Mouse (Mus musculus) heart, adult 2 months (tissue): ENCODE data around the gene Ahctf1. TPM values are rescaled to one million over a fixed set of nuclear protein-coding genes. Genes with fewer than 3 reads are reported as not detected.

ENCODE experiments used
- DNase-seq, 2 experiments: peaks; one replicate each; pipeline ENCODE4 v3.0.0; 2021
- H3K27ac ChIP-seq: fragments of 200-600 bp; 2 replicates; pipeline ENCODE4 v1.8.1; 2022
- H3K27me3 ChIP-seq: fragments of 200-500 bp; 2 replicates; pipeline ENCODE4 v1.6.1; 2012; ENCODE audit warnings: mild to moderate bottlenecking, low read length, inconsistent platforms, mixed read lengths; ENCODE audit not compliant: control insufficient read depth, insufficient read depth
- H3K36me3 ChIP-seq: fragments of 200-500 bp; 2 replicates; pipeline ENCODE4 v1.6.1; 2012; ENCODE audit warnings: low read length, inconsistent platforms; ENCODE audit not compliant: control insufficient read depth, insufficient read depth
- H3K4me1 ChIP-seq: fragments of 200-500 bp; 2 replicates; pipeline ENCODE4 v1.6.1; 2011; ENCODE audit warnings: low read length; ENCODE audit not compliant: control insufficient read depth, insufficient read depth
- H3K4me3 ChIP-seq: fragments of 200-600 bp; 2 replicates; pipeline ENCODE4 v1.8.1; 2022
- H3K79me2 ChIP-seq: fragments of 200-500 bp; replicated peaks from 2 replicates; pipeline ENCODE4 v1.6.1; 2012; ENCODE audit warnings: mild to moderate bottlenecking, inconsistent platforms, low read length, moderate library complexity, mixed read lengths; ENCODE audit not compliant: control insufficient read depth, insufficient read depth
- H3K9ac ChIP-seq: fragments of 200-500 bp; 2 replicates; pipeline ENCODE4 v1.6.1; 2012; ENCODE audit warnings: low read depth, mild to moderate bottlenecking, control low read depth, inconsistent platforms, low read length, mixed read lengths
- CTCF ChIP-seq: fragments of 200-600 bp; IDR thresholded peaks from 2 replicates; pipeline ENCODE4 v1.8.1; 2022; ENCODE audit warnings: antibody characterized with exemption, mild to moderate bottlenecking, moderate library complexity
- EP300 ChIP-seq: fragments of 200-500 bp; IDR thresholded peaks from 2 replicates; pipeline ENCODE4 v1.6.1; 2011; ENCODE audit warnings: low read depth, low read length, control low read depth; ENCODE audit not compliant: insufficient read depth
- POLR2A ChIP-seq: fragments of 200-500 bp; IDR thresholded peaks from 2 replicates; pipeline ENCODE4 v1.6.1; 2011; ENCODE audit warnings: mild to moderate bottlenecking, low read depth, low read length, control low read depth; ENCODE audit not compliant: insufficient read depth
- WGBS: fragments of 180-500 bp; shearing (Covaris S2); methylation state at CpG from one replicate; pipeline ENCODE4 v1.1.7; 2018; 5-methylcytosine and 5-hydroxymethylcytosine counted together
- intact Hi-C: fragments of 180-260 bp; cut with DNase I; formaldehyde crosslinking; loops from one replicate; pipeline ENCODE4 v1.15.1; 2025
- polyA plus RNA-seq: library from polyadenylated mRNA; depleted of rRNA; stranded (reverse); fragments of >200 nt; gene quantifications from 2 replicates; pipeline ENCODE4 v1.2.3, GENCODE M21; 2012
- total RNA-seq, 2 experiments: library from RNA; stranded (reverse); gene quantifications; 2 replicates each; pipeline ENCODE4 v1.2.3; 2021

Gene Ahctf1
- total and polyA plus RNA-seq, 3 experiments = 3.9 to 18.4 (median 16.3) TPM

DNA sequence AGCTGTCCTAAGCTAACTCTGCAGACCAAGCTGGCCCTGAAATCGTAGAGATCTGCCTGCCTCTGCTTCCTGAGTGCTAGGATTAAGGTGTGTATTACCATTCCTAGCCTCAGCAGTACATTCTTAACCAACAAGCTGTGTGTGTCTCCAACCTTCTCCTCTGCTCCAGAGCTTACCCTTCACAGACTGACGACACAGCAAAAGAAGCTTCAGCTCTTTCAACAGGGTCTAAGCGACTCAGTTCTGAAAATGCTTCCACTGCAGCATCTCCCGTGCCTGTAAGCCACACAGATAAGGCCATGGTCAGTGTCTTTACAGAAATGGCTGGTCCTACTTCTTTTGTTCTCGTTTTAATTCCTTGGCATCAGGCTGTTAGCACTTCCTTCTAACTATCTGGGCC is 43.4 kb downstream of the Ahctf1 start:
- no peak for DNase-seq
- Histone ChIP-seq H3K4me1 (no peaks in the 10 kb centered on the region), H3K79me2 (no peaks in the 10 kb centered on the region), H3K36me3 (peaks cover 2% of the 10 kb centered on the region; the same call in 1 of the 2 replicates), H3K4me3 (no peak overlapping the region), H3K27me3 (no peaks in the 10 kb centered on the region), H3K9ac (no peak overlapping the region), H3K27ac (no peak overlapping the region)
- intact Hi-C loops = loop anchor here (10.0 kb wide), 1 partner anchor 225 kb away; no protein-coding TSS in a partner anchor
- TF ChIP-seq CTCF (no peak), POLR2A (no peak), EP300 (no peak)
- 84% methylated on average over 5 of the region's 5 CpGs for WGBS

DNA sequence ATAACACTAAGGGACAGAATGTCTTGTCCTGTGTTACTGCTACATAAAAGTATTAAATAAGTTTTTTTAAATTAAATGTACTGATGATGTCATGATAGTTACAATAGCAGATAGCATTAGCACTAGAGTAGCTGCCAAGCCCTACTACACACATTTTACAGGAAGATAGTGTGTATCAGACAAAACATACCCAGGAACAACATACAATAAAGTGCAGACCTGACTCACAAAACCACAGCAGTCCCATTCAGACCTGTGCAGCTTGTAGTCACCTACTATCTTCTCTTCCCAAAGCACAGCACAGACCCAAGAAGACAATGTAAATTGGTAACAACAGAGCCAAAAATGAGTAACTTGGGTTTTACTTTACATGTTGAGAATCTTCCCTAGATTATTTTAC is 47.0 kb downstream of the Ahctf1 start:
- no peak overlapping the region for H3K9ac ChIP-seq
- no peaks in the 10 kb centered on the region for H3K79me2 ChIP-seq
- no peak for TF ChIP-seq CTCF
- TF ChIP-seq POLR2A = no peak
- TF ChIP-seq EP300 = no peak
- DNase-seq = no peak
- no peaks in the 10 kb centered on the region for H3K27me3 ChIP-seq
- H3K4me3 ChIP-seq = no peak overlapping the region
- no peaks in the 10 kb centered on the region for H3K4me1 ChIP-seq
- peaks cover 5% of the 10 kb centered on the region for H3K36me3 ChIP-seq
- intact Hi-C loops = no loop called here
- H3K27ac ChIP-seq = no peak overlapping the region

DNA sequence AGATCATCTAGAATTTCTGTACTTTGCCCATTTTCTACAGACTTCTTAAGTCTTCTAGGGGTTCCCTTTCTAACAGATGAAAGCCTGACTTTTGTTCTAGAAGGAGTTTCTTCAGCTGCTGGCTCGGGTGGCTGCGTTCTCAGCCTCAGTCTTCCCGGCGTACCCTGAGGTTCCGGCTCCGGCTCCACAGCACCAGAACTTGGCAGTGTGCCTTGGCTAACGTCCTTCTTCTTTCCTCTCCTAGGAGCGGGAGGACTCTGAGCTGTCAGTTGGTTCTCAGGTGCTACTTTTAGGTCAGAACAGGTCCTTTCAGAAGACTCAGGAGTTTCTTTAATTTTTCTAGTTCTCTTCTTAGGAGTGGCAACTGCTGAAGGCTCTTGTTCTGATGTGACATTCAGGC is 50.5 kb downstream of the Ahctf1 start:
- H3K36me3 ChIP-seq = peaks cover 7% of the 10 kb centered on the region
- H3K79me2 ChIP-seq = no peaks in the 10 kb centered on the region
- no peak overlapping the region for H3K4me3 ChIP-seq
- no peak overlapping the region for H3K27ac ChIP-seq
- intact Hi-C loops = loop anchor here (5.0 kb wide), 1 partner anchor 34 kb away; no protein-coding TSS in a partner anchor
- no peak for TF ChIP-seq POLR2A
- no peak for TF ChIP-seq EP300
- no peak for TF ChIP-seq CTCF
- H3K4me1 ChIP-seq = no peaks in the 10 kb centered on the region
- WGBS = 70% methylated on average over 8 of the region's 8 CpGs
- peak in 1 of 2 experiments; percentile 14 for DNase-seq
- H3K9ac ChIP-seq = no peak overlapping the region
- no peaks in the 10 kb centered on the region for H3K27me3 ChIP-seq

- Histone ChIP-seq H3K4me1 (no peaks in the 10 kb centered on the region), H3K4me3 (no peak overlapping the region), H3K27ac (no peak overlapping the region), H3K79me2 (no peaks in the 10 kb centered on the region), H3K27me3 (no peaks in the 10 kb centered on the region), H3K9ac (no peak overlapping the region), H3K36me3 (peaks cover 7% of the 10 kb centered on the region)
- TF ChIP-seq CTCF (no peak), POLR2A (no peak), EP300 (no peak)
- intact Hi-C loops = loop anchor here (5.0 kb wide), 1 partner anchor 35 kb away; no protein-coding TSS in a partner anchor
- WGBS = 96% methylated on average over 11 of the region's 11 CpGs
- no peak for DNase-seq
Measured at GRCm38 (mm10) chr1:179752276-179752675, 51.2 kb downstream of the Ahctf1 start.

GRCm38 (mm10) chr1:179745171-179745570 is 58.3 kb downstream of the Ahctf1 start, which contains the start of gene Kif28:
Gene Kif28 (minus strand): TSS chr1:179745271.
- Histone ChIP-seq H3K9ac (no peak within 1 kb of the TSS), H3K4me3 (no peak within 1 kb of the TSS), H3K79me2 (no peaks in the 10 kb centered on the region), H3K27me3 (no peaks in the 10 kb centered on the region), H3K27ac (no peak within 1 kb of the TSS), H3K36me3 (no peaks in the 10 kb centered on the region; the same call in 1 of the 2 replicates), H3K4me1 (no peaks in the 10 kb centered on the region)
- intact Hi-C loops = no loop called here
- TF ChIP-seq EP300 = no peak
- TF ChIP-seq CTCF = no peak
- TF ChIP-seq POLR2A = no peak
- 95% methylated on average over 9 of the region's 9 CpGs for WGBS
- no peak for DNase-seq

DNA sequence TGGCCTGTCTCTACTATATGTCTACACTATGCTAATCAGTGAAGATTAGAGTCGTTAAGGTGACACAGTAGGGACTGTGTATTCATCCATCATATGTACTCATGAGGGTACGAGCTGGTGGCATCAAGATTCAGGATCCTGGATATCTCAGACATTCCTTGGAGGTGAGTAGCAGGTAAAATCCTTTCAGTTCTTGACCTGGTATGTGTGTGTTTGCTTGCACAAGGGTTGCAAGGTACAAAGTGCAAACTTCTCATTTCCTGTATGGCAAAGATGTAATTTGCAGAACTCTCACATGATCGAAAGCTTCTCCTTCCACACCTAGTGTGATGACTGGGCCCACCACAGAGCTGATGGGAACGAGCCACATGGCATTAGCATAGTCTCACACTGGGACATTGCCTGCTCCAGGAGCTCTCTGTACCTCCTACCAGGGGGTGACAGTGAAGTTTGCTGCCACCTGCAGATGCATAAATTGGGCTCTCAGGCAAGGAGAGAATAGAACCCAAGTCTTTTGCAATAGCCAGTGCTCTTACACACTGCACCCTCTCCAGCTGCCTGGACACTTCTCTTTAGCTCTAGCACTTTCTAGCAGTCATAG is 59.8 kb downstream of the Ahctf1 start:
- no peaks in the 10 kb centered on the region for H3K4me1 ChIP-seq
- DNase-seq = no peak
- TF ChIP-seq EP300 (no peak), CTCF (no peak), POLR2A (no peak)
- H3K27me3 ChIP-seq = no peaks in the 10 kb centered on the region
- no peak overlapping the region for H3K27ac ChIP-seq
- no peak overlapping the region for H3K4me3 ChIP-seq
- H3K79me2 ChIP-seq = no peaks in the 10 kb centered on the region
- no peaks in the 10 kb centered on the region; the same call in 1 of the 2 replicates for H3K36me3 ChIP-seq
- intact Hi-C loops = no loop called here
- no peak overlapping the region for H3K9ac ChIP-seq
- WGBS = 76% methylated on average over 4 of the region's 4 CpGs
